Mouse (Mus musculus): ENCODE results near the gene Nkapd1. TPM values are rescaled to one million over a fixed set of nuclear protein-coding genes. Genes with fewer than 3 reads are reported as not detected.

The Nkapd1 gene
- polyA plus RNA-seq, 1 experiment from 2014 or later, result 15.3 TPM

DNA sequence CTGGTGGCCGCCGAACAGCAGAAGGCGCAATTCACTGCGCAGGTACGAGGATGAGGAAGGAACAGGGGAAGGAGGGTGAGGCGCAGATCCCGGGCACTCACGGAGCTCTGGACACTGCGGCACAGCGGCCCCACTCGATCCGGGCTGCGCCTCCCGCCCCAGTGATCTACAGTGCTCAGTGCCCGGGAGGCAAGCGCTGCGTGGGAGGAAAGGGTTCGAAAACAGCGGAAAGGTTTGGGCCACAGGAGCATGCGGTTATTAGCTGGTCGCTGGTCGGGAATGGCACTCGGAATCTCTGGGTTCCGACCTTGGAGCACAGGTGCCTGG is 13.3 kb downstream of the Nkapd1 start:
- Histone ChIP-seq H3K4me3 (ENCODE audit: low read length) (peak overlapping the region; percentile 81), H3K36me3 (ENCODE audit: control insufficient read depth, insufficient read depth, low read length) (peaks cover 5% of the 10 kb centered on the region; the same call in 1 of the 2 replicates), H3K27me3 (replicated peaks; ENCODE audit: control insufficient read depth, insufficient read depth, low read length) (no peaks in the 10 kb centered on the region), H3K9me3 (ENCODE audit: control insufficient read depth, low read length) (no peaks in the 10 kb centered on the region), H3K9ac (ENCODE audit: low read depth, low read length) (peak overlapping the region; percentile 78), H3K27ac (ENCODE audit: low read depth, low read length) (peak overlapping the region; percentile 78), H3K4me2 (ENCODE audit: low read length) (peak overlapping the region; percentile 94), H3K4me1 (ENCODE audit: control insufficient read depth, insufficient read depth, low read depth, low read length) (peaks cover 27% of the 10 kb centered on the region)
- WGBS, result under 1% methylated on average over 24 of the region's 24 CpGs
- peak; percentile 92 for ATAC-seq

DNA sequence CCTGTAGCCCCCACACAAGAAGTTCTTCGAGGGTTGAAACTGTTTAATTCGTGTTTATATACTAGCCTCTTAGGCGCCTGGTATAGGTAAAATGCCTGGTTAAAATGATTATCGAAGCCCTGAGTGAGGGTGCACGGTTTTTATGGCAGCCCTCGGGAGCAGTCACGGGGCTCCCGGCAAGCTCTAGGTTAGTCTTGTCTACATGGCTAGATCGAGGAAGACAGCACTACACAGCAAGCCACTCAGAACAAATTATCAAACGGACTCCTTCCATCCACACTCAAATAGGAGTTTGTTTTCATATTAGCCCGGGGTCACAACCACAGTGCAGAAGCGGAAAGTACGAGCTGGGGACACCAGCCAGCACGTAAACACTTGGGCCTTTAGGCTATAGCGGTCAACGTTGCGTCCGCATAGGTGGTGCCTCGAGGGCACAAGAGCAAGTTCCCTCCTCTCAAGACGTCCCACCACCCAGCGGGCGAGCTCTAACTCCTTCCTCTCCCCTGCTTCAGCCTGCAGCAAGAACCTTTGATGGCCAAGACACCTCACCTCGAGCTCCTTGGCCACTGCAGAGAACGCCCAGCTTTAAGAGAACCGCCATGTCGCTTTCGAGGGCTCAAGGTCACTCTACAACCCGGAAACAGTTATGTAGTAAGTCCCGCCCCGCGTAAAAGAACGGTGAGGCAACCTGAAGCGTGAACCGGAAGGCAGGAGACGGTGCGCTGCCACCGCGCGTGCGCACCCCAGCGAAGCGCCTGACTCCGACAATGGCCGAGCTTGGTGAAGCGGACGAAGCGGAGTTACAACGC is 13.9 kb downstream of the Nkapd1 start, which contains the start of the genes Sdhd and Timm8b:
Sdhd (minus strand) TSS at position 624 of the 809 bp plus-strand sequence.
Timm8b (plus strand) TSS at position 722 of the 809 bp plus-strand sequence.
- Histone ChIP-seq H3K4me2 (ENCODE audit: low read length) (peak within 1 kb of the TSS; percentile 94), H3K27ac (ENCODE audit: low read depth, low read length) (peak within 1 kb of the TSS; percentile 78), H3K9ac (ENCODE audit: low read depth, low read length) (peak within 1 kb of the TSS; percentile 78), H3K4me1 (ENCODE audit: control insufficient read depth, insufficient read depth, low read depth, low read length) (peaks cover 27% of the 10 kb centered on the region), H3K36me3 (ENCODE audit: control insufficient read depth, insufficient read depth, low read length) (peaks cover 10% of the 10 kb centered on the region), H3K27me3 (replicated peaks; ENCODE audit: control insufficient read depth, insufficient read depth, low read length) (no peaks in the 10 kb centered on the region), H3K4me3 (ENCODE audit: low read length) (peak within 1 kb of the TSS; percentile 81), H3K9me3 (ENCODE audit: control insufficient read depth, low read length) (no peaks in the 10 kb centered on the region)
- WGBS, result under 1% methylated on average over 48 of the region's 48 CpGs
- peak; percentile 99 for ATAC-seq

DNA sequence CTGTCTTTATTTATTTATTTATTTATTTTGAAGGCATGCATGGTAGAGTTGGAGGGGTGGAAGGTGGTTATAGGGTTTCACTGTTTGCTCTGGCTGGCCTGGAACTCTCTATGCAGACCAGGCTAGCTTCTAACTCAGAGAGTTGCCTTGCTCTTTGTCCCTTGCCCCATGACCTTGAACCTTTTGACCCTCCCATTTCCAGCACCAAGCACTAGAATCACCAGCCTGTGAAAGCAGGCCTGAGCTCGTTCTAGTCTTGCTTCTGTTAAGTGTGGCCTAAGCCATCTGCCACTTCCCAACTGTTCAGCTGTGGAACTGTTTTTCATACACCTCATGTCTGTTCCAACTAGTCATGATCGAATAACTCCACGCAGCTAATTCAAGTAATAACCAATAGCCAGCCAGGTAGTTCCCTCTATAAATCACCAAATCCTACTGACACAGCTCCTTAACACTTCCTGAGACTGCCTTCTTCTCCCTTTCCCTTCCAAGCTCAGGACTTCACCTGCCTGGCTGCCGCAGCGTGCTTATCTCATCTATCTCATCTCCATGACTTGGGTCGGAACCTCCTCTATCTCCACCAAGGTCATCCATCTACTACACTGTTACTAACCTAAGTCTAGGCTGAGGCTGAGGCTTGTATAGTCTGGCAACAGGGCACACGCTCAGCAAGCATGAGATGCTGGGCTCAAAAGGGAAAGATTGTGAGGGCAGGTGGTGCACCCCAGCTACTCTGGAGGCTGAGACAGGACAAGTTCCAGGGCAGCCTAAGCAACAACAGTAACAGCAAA is 15.0 kb downstream of the Nkapd1 start:
- Histone ChIP-seq H3K27me3 (replicated peaks; ENCODE audit: control insufficient read depth, insufficient read depth, low read length) (no peaks in the 10 kb centered on the region), H3K9me3 (ENCODE audit: control insufficient read depth, low read length) (no peaks in the 10 kb centered on the region), H3K4me1 (ENCODE audit: control insufficient read depth, insufficient read depth, low read depth, low read length) (peaks cover 27% of the 10 kb centered on the region), H3K27ac (ENCODE audit: low read depth, low read length) (no peak overlapping the region), H3K9ac (ENCODE audit: low read depth, low read length) (no peak overlapping the region), H3K4me2 (ENCODE audit: low read length) (peak overlapping the region; percentile 94), H3K36me3 (ENCODE audit: control insufficient read depth, insufficient read depth, low read length) (peaks cover 21% of the 10 kb centered on the region), H3K4me3 (ENCODE audit: low read length) (peak overlapping the region; percentile 81)
- no peak for ATAC-seq
- 88% methylated on average over 7 of the region's 7 CpGs for WGBS

DNA sequence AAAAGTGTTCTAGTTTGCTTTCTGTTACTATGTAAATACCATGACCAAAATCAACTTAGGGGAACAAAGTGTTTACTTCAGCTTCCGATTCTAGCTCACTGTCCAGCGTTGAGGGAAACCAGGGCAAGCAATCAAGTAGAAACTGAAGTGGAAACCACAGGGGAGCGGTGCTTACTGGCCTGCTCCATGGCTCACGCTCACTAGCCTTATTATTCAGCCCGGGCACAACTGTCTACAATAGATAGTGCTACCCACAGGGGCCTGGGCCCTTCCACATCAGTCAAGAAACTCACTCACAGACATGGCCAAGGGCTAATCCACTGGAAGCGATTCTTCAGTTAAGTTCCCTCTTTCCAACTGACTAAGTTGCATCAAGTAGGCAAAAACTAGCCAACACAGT is 15.7 kb downstream of the Nkapd1 start:
- ATAC-seq, result no peak
- H3K9me3 ChIP-seq (ENCODE audit: control insufficient read depth, low read length), result no peaks in the 10 kb centered on the region
- no peak overlapping the region for H3K9ac ChIP-seq (ENCODE audit: low read depth, low read length)
- no peaks in the 10 kb centered on the region for H3K27me3 ChIP-seq (replicated peaks; ENCODE audit: control insufficient read depth, insufficient read depth, low read length)
- no peak overlapping the region for H3K4me3 ChIP-seq (ENCODE audit: low read length)
- 88% methylated on average over 6 of the region's 6 CpGs for WGBS
- H3K27ac ChIP-seq (ENCODE audit: low read depth, low read length), result no peak overlapping the region
- H3K36me3 ChIP-seq (ENCODE audit: control insufficient read depth, insufficient read depth, low read length), result peaks cover 28% of the 10 kb centered on the region
- H3K4me2 ChIP-seq (ENCODE audit: low read length), result no peak overlapping the region
- H3K4me1 ChIP-seq (ENCODE audit: control insufficient read depth, insufficient read depth, low read depth, low read length), result peaks cover 27% of the 10 kb centered on the region

DNA sequence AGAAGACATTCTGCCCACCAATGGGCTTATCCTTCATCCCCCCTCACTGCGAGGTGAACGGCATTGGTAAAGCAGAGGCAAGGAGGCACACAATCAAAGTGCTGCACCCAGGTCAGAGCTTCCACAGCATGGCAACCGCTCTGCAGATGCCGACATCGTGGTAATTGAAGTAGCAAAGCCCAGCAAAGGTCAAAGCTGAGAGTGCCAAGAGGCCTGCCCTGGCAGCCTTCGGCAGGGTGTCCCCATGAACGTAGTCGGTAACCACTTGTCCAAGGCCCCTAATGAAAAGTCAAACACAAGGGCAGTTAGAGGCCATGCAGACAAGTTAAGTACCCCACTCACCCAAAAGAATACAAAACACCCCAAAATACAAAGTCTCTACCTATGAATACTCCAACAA is 20.3 kb downstream of the Nkapd1 start:
- no peak overlapping the region for H3K4me2 ChIP-seq (ENCODE audit: low read length)
- H3K9me3 ChIP-seq (ENCODE audit: control insufficient read depth, low read length), result no peaks in the 10 kb centered on the region
- H3K36me3 ChIP-seq (ENCODE audit: control insufficient read depth, insufficient read depth, low read length), result peaks cover 27% of the 10 kb centered on the region
- ATAC-seq, result no peak
- H3K4me3 ChIP-seq (ENCODE audit: low read length), result no peak overlapping the region
- H3K27ac ChIP-seq (ENCODE audit: low read depth, low read length), result no peak overlapping the region
- 96% methylated on average over 8 of the region's 8 CpGs for WGBS
- no peak overlapping the region for H3K9ac ChIP-seq (ENCODE audit: low read depth, low read length)
- peaks cover 6% of the 10 kb centered on the region for H3K4me1 ChIP-seq (ENCODE audit: control insufficient read depth, insufficient read depth, low read depth, low read length)
- no peaks in the 10 kb centered on the region for H3K27me3 ChIP-seq (replicated peaks; ENCODE audit: control insufficient read depth, insufficient read depth, low read length)

DNA sequence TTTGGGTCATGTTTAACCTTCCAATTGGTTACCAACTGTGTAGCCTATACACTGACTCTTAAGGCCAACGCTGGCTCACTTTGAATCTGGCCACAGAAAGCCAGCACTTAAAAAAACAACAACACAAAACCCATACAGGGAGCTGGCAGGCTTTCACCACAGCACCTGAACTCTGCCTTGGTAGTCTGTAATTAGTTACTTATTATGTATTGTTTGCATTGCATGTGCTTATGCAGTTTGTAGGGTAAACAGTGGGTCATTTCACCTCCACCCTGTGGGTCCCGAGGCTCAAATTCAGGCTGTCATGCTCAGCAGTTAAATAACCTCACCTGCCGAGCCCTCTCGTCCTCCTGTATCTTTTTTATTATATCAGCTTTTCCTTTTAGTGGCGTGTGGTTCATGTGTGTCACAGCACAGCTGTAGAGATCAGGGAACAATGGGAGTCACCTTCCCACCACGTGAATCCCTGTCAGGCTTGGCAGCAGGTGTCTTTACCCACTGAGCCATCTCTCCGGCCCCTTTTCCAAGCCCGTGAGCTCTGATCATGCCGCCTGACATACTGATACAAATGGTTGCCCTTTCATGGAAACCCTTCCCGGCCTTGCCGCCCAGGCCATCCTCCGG is 22.4 kb downstream of the Nkapd1 start:
- ATAC-seq, result no peak
- Histone ChIP-seq H3K9me3 (ENCODE audit: control insufficient read depth, low read length) (no peaks in the 10 kb centered on the region), H3K4me3 (ENCODE audit: low read length) (no peak overlapping the region), H3K27ac (ENCODE audit: low read depth, low read length) (no peak overlapping the region), H3K36me3 (ENCODE audit: control insufficient read depth, insufficient read depth, low read length) (peaks cover 27% of the 10 kb centered on the region), H3K9ac (ENCODE audit: low read depth, low read length) (no peak overlapping the region), H3K4me2 (ENCODE audit: low read length) (no peak overlapping the region), H3K27me3 (replicated peaks; ENCODE audit: control insufficient read depth, insufficient read depth, low read length) (no peaks in the 10 kb centered on the region), H3K4me1 (ENCODE audit: control insufficient read depth, insufficient read depth, low read depth, low read length) (no peaks in the 10 kb centered on the region)
- WGBS, result 73% methylated on average over 12 of the region's 12 CpGs

DNA sequence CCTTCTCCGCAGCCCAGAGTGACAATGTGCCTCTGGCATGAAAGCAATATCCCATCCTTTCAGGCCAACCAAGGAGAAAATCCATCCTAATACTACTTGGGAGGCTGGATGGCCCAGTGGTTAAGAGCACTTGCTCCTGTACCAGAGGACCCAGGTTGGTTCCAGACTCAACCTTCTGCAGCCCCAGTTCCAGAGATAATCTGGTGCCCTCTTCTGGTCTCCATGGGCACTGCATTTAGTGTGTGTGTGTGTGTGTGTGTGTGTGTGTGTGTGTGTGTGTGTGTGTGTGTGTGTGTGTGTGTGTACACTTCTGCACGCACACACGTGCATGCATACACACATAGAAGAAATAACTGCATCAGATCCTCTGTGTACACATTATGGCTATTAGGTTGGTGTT is 23.7 kb downstream of the Nkapd1 start:
- ATAC-seq, result no peak
- 91% methylated on average over 3 of the region's 3 CpGs for WGBS

DNA sequence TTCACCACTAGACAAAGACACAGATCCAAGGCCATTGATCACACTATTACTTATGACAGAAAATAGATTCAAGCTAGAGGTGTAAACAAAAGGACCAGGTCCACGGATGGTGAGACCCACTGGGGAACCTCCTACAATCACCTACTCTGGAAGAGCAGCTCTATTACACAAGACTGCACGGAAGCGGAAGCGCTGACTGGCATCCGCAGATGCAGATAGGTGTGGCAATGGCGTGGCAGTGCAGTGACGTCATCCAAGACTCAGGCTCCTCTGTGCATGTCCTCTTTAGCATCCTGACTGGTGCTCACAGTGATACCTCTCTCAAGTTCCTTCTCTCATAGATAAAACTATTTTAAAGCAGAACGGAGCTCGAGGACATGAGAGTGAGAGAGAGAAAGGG is 24.3 kb downstream of the Nkapd1 start:
- no peak overlapping the region for H3K4me3 ChIP-seq (ENCODE audit: low read length)
- no peak overlapping the region for H3K9ac ChIP-seq (ENCODE audit: low read depth, low read length)
- no peak overlapping the region for H3K27ac ChIP-seq (ENCODE audit: low read depth, low read length)
- H3K9me3 ChIP-seq (ENCODE audit: control insufficient read depth, low read length), result no peaks in the 10 kb centered on the region
- no peak overlapping the region for H3K4me2 ChIP-seq (ENCODE audit: low read length)
- no peaks in the 10 kb centered on the region for H3K27me3 ChIP-seq (replicated peaks; ENCODE audit: control insufficient read depth, insufficient read depth, low read length)
- no peak for ATAC-seq
- peaks cover 16% of the 10 kb centered on the region for H3K36me3 ChIP-seq (ENCODE audit: control insufficient read depth, insufficient read depth, low read length)
- no peaks in the 10 kb centered on the region for H3K4me1 ChIP-seq (ENCODE audit: control insufficient read depth, insufficient read depth, low read depth, low read length)
- WGBS, result 88% methylated on average over 9 of the region's 9 CpGs

More for the DNA sequence above, 23.7 kb downstream of the Nkapd1 start:
- Histone ChIP-seq H3K4me2 (ENCODE audit: low read length) (no peak overlapping the region), H3K9me3 (ENCODE audit: control insufficient read depth, low read length) (no peaks in the 10 kb centered on the region), H3K27me3 (replicated peaks; ENCODE audit: control insufficient read depth, insufficient read depth, low read length) (no peaks in the 10 kb centered on the region), H3K4me1 (ENCODE audit: control insufficient read depth, insufficient read depth, low read depth, low read length) (no peaks in the 10 kb centered on the region), H3K36me3 (ENCODE audit: control insufficient read depth, insufficient read depth, low read length) (peaks cover 21% of the 10 kb centered on the region), H3K27ac (ENCODE audit: low read depth, low read length) (no peak overlapping the region), H3K4me3 (ENCODE audit: low read length) (no peak overlapping the region), H3K9ac (ENCODE audit: low read depth, low read length) (no peak overlapping the region)
